ENCODE assay signal across 26 mouse cellular contexts in the genomic region with DNA sequence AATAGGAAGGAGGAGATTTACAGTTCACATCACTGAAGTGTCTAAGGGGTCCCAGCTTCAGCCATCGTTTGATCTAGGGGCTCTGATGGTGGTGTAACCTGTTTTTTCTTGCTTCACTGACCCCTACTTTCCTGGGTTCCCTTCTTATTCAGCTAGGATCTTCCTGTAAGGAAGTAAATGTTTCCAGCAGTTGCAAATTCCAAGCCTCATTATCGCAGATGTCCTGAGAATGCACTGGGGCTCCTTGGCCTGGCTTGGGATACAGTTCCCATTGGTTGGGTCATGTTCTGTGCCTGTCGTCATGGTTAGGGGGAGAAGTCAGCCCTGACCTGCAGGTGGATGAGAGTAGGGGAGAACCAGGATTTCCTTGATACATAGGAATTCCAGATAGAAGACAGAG. TPM values are rescaled to one million over a fixed set of nuclear protein-coding genes. Genes with fewer than 3 reads are reported as not detected.
"Had no signal": no experiment of that assay in that cellular context is flagged by ENCODE, and none has a peak within 500 bp of the region (broad histone marks: within the 10 kb centered on the region; RNA-seq: fewer than 3 reads in every experiment).

No protein-coding gene starts in this region.

- ATAC-seq: hindbrain, postnatal 0 days had no signal

- H3K36me3 ChIP-seq: heart, embryonic 10.5 days; heart, embryonic 12.5 days; kidney, embryonic 15.5 days; limb, embryonic 15.5 days; liver, embryonic 13.5 days; liver, embryonic 15.5 days had no signal

- H3K27me3 ChIP-seq: heart, embryonic 12.5 days; hindbrain, embryonic 12.5 days; kidney, embryonic 15.5 days; limb, embryonic 13.5 days; limb, embryonic 15.5 days; liver, embryonic 13.5 days; liver, embryonic 15.5 days had no signal

- H3K27ac ChIP-seq: heart, embryonic 10.5 days; hindbrain, embryonic 12.5 days; hindbrain, embryonic 14.5 days; hindbrain, postnatal 0 days; kidney, embryonic 15.5 days; kidney, postnatal 0 days; limb, embryonic 13.5 days; limb, embryonic 15.5 days; liver, embryonic 13.5 days; liver, embryonic 15.5 days had no signal

- H3K9ac ChIP-seq: heart, embryonic 12.5 days; hindbrain, embryonic 12.5 days; hindbrain, embryonic 14.5 days; kidney, embryonic 15.5 days; limb, embryonic 13.5 days; limb, embryonic 15.5 days; liver, embryonic 13.5 days; liver, embryonic 15.5 days had no signal

- H3K4me3 ChIP-seq: heart, embryonic 10.5 days; heart, embryonic 12.5 days; hindbrain, embryonic 12.5 days; kidney, embryonic 15.5 days; limb, embryonic 13.5 days; limb, embryonic 15.5 days; liver, embryonic 13.5 days; liver, embryonic 15.5 days had no signal

- DNase-seq: gastrocnemius, postnatal 14 days; gastrocnemius, postnatal 36 days; heart, adult 18-20 months; heart, postnatal 10 days; heart, postnatal 36 days; kidney, adult 11 months; kidney, adult 2 months; kidney, adult 9 months; kidney, postnatal 14 days; kidney, postnatal 36 days; layer of hippocampus, adult 9-11 months; layer of hippocampus, postnatal 36 days; left cerebral cortex, postnatal 4 days; liver, embryonic 13.5 days had no signal

- H3K9me3 ChIP-seq: heart, embryonic 10.5 days; heart, embryonic 12.5 days; hindbrain, embryonic 12.5 days; kidney, embryonic 15.5 days; limb, embryonic 13.5 days; limb, embryonic 15.5 days; liver, embryonic 13.5 days; liver, embryonic 15.5 days had no signal

- H3K4me1 ChIP-seq: liver, embryonic 15.5 days had no signal

- H3K4me2 ChIP-seq: heart, embryonic 12.5 days; hindbrain, embryonic 12.5 days; hindbrain, embryonic 14.5 days; kidney, embryonic 15.5 days; limb, embryonic 13.5 days; limb, embryonic 15.5 days; liver, embryonic 11.5 days; liver, embryonic 13.5 days; liver, embryonic 15.5 days had no signal

RNA-seq across cellular contexts. Expression of gene Nkd1, which starts 40.2 kb away (rescaled TPM):
- total RNA-seq: hematopoietic stem cell, adult 5-6 weeks had no signal
